Mouse (Mus musculus): Measurements from ENCODE around the gene Rtel1.

Rtel1 gene

DNA sequence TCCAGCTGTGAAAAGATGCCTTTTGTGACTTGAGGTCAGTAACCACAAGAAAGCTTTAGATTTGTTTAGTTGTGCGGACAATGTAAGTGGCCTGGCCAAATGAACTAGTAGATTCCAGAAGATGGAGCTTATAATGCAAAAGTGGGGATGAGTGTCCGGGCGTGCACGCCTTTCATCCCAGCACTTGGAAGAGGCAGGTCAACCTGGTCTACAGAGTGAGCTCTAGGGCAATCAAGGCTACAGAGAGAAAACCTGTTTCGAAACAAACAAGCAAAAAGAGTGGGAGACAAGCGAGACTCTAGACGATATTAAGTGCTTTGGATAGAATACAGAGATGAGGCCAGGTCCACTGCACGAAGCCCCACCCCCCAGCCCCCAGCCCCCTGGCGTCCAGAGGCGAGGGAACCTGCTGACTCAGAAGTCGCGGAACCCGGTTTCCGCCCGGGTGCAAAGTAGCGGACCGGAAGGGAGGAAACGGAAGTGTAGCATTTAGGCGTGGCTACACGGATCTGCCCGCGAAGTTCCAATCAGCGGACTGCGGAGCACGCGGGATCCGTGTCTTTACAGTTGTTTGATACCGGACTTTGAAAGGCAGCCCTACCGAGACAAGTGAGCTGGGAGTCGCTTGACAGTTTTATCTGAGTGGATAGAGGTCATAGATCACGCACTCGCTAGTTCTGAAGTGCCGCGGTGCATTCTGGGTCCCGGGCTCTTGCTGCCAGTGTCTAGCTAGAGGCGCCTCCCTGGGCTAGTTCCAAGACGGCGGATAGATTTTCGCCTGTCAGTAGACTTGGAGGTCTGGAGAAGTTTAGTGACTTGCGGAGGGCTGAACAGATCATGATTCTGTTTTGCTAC is at the start of gene Rtel1:
Rtel1 (plus strand) TSS at position 492 of the 855 bp plus-strand sequence.
- peak; percentile 81 for DNase-seq (ENCODE audit: low spot score)

DNA sequence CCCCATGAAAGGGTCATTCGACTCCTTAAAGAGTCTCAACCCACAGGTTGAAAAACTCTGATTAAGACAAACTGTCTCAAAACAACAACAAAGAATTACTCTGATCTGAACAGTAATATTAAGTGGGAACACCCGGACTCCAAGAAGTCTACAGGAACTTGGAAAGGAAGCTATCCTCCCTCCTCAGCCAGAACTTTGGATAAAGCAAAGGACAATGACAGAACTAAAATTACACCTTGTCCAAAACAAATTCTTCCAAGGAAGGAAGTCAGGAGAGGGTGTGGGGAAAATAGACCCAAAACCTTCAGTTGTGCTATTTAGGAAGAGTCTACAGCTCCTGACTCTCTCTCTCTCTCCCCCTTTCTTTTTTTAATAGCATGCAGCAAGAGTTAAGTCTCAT is 47.4 kb upstream of the Rtel1 start:
- DNase-seq (ENCODE audit: low spot score), result no peak

DNA sequence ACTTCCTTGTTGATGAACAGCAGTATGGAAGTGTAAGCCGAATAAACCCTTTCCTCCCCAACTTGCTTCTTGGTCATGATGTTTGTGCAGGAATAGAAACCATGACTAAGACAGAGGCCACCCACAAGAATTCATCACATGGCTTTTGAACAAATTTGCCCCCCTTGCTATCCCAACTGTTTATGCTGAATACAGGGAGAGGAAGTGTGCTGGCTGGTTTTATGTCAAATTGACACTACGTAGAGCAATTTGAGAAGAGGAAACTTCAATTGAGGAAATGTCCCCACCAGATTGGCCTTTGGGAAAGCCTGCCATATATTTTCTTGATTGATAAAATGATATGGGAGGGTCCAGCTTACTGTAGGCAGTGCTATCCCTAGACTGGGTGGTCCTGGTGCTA is 45.7 kb upstream of the Rtel1 start:
- DNase-seq (ENCODE audit: low spot score), result no peak

DNA sequence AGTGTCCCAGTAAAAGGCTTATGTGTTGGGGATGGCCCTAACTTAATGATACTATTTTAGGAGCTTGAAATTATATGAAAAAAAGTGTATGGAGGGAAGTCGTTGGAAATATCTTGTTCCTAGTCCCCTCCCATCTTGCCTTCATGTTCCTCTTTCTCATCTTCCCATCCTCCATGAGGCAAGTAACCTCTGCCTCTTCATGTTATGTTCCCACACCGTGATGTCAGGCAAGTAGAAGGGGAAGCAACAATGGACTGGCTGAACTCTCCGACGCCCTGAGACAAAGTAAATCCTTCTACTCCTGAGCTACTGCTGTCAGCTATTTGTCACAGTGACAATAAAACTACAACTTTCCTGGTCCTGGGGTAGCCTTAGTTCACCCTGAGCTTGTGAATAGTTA is 44.9 kb upstream of the Rtel1 start:
- no peak for DNase-seq (ENCODE audit: low spot score)

DNA sequence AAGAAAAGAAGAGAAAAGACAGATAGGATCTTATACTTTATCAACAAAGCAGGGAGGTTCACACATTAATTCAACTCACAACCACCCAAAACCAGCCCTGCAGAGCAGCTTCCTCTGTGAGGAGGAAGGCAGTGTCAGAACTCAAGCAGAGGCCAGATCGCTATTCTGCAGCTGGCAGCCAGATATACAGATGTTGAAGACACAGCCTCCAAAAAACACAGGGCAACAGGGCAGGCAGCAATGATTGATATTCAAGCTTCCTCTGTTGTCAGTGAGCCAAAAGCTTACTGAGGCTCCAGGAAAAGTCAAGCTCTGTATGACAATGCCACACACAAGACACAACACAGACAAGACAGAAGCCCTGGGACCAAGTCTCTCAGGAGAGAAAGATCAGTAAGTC is 42.8 kb upstream of the Rtel1 start:
- no peak for DNase-seq (ENCODE audit: low spot score)

DNA sequence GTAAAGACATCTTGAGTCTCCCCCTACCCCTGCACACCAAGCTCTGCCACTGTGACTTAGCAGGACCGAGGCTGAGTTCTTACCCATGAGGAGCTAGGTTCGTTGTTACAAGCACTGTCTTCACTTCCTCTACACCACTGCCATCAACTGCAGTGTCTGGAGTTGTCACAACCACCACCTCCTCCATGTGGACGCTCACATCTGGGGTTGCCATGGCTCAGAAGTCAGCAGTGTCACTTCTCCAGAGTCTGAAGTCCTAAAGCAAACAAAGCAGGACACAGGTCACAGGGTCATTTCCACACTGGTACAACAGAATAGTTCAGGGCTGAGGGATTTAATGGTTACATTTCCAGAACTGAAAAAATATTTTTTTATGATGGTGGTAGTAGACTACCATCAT is 41.7 kb upstream of the Rtel1 start:
- no peak for DNase-seq (ENCODE audit: low spot score)

DNA sequence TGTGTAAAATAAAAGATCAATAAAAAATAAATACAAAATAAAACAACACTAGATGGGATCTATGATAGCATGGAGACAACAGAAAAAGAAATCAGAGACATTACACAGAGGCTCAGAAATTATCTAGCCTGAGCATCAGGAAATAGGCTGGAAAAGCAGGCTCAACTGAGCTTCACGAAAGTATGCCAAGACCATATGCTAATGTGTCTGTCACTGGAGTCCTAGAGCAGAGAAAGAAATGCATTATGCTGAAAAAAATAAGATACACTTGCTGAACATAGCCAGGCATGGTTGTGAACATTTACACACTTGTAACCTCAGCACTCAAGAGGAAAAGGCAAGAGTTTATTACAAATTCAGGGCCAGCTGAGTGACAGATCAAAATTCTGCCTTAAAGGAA is 39.6 kb upstream of the Rtel1 start:
- no peak for DNase-seq (ENCODE audit: low spot score)

DNA sequence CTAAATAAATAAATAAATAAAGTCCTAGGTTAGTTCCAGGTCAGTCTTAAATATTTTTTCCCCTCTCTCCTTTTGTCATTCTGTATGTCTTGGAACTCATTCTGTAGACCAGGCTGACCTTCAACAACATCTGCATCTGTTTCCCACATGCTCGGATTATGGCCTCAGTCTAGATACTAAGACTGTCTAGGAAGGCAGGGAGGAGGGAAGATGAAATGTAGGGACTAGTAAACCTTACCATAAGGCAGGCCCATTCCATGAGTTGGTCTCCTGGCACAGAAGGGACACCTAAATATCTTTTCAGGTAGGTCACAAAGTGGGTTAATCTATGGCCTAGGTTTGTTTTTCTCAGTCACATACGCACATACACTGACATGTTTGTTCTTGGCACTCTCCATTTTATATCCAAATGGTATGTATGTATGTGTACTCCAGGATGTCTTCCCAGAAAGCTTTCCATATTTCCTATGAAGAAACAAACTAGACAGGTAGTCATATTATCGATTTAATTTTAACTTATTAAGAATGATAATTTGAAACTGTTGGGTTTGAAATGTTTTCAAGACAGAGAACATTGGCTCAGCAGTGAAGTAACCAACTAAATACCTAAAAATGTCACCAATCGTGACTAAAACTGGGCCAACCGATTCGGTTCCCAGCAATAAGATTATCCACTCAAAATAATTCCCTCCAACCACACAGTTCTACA is 32.8 kb upstream of the Rtel1 start:
- DNase-seq (ENCODE audit: low spot score), result no peak

DNA sequence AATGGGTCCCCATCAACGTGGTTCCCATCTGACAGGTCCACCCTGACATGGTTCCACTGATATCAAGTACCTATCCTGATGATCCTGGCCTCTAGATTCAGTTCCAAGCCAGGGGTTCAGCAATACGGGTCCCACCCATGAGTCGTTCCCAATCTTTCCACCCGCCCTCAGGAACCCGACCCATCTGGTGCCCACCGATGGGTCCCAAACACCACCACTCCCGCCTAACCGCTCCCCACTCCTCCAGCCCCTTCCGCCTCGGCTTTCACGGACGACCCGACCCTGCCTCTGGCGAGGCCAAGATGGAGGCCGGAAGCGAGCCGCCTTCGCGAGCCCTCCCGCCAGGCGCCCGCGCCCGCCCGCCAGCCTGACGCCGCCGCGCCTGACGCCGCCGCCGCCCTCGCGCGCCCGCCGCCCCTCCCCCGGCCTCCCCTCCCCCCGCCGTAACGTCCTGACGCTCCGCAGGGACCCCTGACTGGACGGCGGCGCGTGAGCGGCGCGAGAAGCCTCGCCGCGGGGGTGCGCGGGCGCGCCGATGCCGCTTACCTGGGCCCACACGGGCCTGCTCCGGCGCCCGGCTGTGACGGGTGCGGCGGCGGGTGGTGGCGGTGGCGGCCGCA is 32.1 kb upstream of the Rtel1 start:
- peak; percentile 80 for DNase-seq (ENCODE audit: low spot score)

DNA sequence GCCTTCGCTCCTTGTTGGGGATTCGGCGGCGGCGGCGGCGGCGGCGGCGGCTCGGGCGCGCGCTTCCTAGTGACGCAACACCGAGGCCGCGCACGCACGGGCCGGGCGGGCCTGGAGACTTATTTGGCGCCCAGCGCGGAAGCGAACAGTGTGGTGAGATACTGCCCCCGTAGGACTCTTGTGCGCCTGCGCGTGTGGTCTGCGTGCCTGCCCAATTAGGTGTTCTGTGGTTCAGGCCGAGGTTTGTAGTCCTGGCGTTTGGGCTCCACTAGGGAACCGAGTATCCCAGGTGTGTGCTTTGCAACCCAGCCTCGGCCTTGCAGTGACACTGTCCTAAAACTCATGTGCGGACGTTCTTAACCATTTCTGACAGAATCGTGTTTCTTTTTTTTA is 31.6 kb upstream of the Rtel1 start, which contains the start of gene Gmeb2:
Gmeb2 (minus strand) TSS at position 78 of the 393 bp plus-strand sequence.
- peak; percentile 96 for DNase-seq (ENCODE audit: low spot score)

DNA sequence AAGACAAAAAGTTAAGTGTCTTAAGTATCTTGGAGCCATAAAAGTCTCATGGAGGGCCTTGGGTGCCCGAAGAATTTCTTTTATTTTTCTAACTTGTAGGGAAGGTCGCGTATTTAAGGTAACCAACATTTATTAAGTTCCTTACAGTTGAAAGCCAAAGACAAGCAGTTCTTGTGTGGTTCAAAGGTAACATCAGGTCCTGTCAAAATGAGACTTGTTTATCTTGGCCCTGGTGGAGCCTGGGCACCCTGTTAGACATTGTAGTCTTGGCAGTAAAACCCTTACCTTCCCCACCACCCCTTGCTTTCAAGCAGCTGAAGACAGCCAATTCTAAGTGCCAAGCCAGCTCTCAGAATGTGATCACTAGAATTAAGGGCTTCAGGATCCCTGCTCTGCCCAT is 30.8 kb upstream of the Rtel1 start:
- no peak for DNase-seq (ENCODE audit: low spot score)

DNA sequence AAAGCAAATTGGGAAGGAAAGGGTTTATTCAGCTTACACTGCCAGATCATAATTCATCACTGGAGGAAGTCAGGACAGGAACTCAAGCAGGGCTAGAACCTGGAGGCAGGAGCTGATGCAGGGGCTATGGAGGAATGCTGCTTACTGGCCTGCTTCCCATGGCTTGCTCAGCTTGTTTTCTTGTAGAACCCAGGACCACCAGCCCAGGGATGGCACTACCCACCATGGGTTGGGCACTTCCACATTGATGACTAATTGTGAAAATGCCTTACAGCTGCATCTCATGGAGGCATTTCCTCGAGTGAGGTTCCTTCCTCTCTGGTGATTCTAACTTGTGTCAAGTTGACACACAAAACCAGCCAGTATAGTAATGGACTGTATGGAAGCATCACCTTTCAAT is 28.6 kb upstream of the Rtel1 start:
- no peak for DNase-seq (ENCODE audit: low spot score)

DNA sequence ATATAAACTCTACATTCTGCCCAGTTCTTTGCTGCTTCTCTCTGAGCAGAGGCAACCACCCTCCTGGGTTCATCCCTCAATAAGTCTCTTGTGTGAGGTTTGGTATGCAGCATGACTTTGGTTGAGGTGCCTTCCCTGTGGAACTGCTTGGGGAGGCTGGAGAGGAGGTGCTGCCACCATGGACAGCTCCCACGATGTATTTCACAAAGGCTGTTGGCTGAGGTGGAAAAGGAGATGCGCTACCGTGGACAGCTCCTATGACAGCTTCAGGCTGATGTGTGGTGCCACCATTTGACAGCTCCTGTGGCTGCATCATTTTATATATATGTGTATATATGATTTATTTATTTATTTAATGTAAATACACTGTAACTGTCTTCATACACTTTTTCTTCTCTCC is 17.5 kb upstream of the Rtel1 start:
- DNase-seq (ENCODE audit: low spot score), result no peak

DNA sequence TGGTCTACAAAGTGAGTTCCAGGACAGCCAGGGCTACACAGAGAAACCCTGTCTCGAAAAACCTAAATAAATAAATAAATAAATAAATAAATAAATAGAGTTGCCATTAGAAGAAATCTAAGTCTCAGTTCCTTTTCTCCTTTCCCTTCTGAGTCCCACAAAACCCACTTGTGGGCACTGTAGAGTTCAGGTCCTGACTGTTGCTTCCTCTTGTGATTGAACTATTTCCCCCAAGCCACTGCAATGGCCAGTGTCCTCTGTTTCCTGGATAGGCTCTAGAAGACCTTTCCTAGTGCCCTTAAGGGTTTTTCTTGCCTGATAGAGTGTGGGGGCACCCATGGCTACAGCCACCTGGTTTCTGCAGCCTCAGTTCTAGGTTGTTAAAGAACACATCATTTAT is 14.6 kb upstream of the Rtel1 start:
- DNase-seq (ENCODE audit: low spot score), result no peak

DNA sequence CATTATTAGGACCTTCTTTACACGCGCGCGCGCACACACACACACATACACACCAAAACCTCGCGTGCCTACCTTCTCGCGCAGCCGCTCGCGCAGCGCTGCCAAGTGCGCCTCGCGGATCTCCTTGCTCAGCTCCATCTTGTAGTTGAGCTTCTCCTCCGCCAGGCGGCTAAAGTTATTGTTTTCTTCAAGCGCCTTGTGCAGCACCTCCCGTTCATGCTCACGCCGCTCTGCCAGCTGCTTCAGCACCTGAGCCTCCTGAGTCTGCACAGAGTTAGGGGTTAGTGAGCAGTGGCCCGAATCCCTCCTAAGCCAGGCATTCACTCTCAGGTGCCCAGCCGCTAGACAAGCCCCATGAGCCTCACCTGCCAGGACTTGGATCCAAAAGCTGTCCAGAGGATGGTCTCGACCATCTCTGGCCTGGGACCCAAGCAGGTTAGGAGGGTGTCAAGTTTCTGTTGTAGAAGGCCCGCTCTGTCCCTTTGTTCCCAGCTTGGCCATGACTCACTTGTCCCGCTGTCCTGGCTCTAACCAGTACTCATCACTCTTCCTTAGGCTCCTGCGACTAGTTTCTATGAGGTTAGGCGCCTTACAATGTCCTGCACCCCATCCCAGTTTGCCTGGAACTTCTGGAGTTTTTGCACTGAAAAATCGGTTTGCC is 12.3 kb upstream of the Rtel1 start:
- peak; percentile 65 for DNase-seq (ENCODE audit: low spot score)

DNA sequence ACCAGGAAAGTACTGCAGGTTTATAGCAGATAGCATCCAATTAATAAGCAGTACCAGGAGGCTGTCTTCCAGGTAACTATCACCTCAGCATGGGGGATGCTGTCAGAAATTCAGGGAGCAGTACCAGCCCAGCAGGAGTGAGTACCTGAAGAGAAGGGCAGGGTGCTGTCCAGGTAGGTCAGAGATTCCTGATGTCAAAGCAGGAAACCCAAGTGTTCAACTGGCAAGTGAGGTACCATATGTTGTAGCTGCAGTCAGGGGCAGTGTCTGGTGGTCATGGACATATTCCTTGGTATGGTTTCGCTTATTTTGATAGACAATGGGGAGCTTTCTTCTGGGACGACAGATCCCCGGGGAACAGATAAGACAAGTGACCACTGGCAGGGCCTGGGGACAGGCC is 7.1 kb upstream of the Rtel1 start:
- no peak for DNase-seq (ENCODE audit: low spot score)

DNA sequence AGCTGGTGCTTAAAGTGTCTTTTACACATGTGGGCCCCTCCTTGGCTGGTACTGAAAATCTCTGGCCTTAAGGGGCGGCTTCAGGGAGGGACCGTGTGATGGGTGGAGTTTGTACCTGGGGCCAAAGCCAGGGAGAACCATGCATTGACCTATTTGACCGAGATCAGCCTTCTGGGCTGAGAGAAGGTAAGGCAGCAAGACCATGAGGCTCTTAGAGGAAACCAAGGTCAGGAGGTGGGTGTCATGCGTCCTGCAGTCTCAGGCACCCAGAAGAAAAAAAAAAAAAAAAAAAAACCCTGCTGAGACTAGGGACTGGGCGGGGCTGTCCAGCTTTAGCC is 6.6 kb upstream of the Rtel1 start:
- no peak for DNase-seq (ENCODE audit: low spot score)

DNA sequence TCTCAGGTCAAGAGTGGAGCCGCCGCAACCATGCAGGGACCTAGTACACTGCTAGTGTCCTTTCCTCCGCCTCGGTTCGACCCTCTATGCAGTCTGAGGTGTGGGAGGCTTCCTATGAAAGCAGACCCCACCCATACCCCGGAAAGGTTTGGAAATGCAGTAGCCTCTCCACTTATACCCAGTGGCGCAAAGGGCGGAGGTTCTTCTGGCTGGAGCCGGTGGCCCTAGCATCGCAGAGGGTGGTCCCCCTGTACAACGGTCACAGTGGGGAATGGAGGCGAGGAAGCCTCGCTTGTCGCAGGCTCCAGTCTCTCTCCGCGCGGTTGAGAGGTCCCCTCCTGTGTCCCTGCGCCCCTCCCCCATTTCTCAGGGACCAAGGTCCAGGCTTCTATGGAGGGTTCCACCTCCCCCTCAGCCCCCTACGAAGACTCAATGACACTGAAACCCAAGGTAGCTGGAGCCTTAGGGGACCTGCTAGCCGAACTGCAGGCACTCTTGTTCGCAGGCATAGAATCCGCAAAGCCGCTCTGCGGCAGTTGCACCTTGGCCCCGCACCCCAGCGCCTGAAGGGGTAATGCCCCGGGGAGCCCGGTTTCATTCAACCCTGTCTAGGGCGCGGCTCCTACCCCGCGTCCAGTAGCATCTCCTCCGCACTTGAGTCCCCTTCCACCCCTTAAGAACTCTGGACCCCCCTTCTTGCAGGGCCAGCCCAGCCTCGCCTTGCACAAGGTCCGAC is 6.0 kb upstream of the Rtel1 start:
- DNase-seq (ENCODE audit: low spot score), result no peak

DNA sequence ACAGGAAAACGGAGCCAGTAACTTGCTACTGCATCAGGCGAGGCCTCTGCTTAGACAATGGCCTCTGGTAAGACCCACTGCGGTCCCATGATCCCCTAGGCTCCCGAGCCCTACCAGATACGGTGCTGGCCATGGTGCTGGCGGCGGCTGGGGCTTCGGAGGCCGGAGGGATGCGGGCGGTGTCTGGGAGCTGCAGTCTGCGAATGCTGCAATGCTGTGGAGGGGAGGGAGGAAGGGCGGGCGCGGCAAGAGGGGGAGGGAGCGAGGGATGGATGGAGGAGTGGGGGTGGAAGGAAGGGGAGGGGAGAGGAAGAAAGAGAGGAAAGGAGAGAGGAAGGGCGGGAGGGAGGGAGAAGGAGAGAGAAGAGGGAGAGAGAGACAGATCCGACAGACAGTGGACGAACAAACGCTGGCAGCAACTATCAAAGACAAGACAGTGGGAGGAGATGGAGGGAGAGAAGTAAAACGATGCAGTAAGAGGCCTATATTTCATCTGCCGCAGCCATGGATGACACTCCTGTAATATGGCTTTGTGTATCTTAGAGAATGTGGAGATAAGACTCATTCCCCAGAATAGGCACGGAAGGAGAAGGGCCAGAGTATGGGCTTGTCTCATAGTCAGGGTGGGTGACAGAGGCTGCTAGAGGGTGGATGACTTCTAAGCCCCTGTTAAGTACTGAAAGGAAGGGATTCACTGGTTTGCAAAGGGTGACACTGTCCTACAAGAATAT is 5.3 kb upstream of the Rtel1 start, which contains the start of gene Stmn3:
Stmn3 (minus strand) TSS at position 421 of the 731 bp plus-strand sequence.
- DNase-seq (ENCODE audit: low spot score), result peak; percentile 20

DNA sequence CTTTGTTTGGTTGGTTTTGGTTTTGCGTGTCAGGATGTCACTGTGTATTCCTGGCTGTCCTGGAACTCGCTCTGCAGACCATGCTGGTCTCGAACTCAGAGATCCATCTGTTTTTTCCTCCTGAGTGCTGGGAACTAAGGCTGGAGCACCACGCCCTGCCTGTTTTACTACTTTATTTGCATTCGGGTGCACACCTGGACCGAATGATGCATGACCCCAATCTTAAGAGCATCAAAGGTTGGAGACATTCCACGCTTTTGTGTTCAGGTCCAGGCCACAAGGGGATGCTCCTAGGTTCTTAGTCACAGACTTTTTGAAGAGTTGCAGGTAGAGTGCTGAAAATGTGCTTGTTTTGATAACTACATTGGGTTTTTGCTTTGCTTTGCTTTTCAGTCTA is 562 bp downstream of the Rtel1 start:
- DNase-seq (ENCODE audit: low spot score), result no peak

DNA sequence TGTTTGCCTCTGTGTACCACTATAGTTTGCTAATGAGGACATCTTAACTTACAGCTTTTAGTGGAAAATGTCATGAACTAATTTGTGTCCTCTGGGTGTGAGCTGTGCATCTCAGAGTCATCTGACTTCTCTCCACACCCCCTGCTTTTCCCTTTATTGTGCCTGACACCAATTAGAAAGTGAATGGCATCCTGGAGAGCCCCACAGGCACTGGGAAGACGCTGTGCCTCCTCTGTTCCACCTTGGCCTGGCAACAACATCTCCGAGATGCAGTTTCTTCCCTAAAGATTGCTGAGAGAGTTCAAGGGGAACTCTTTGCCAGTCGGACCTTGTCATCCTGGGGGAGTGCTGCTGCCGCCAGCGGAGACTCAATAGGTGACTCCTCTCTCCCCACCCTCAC is 2.6 kb downstream of the Rtel1 start:
- DNase-seq (ENCODE audit: low spot score), result no peak
